Mouse (Mus musculus): ENCODE data around the gene Psmd4. TPM values are rescaled to one million over a fixed set of nuclear protein-coding genes. Genes with fewer than 3 reads are reported as not detected.
A peak's percentile ranks its signal among the peaks of the same experiment; 100 is the strongest.

Gene Psmd4
- polyA plus RNA-seq, 1 experiment from 2014 or later: 286 TPM

GRCm38 (mm10) chr3:95002569-95002968 is 39.8 kb downstream of the Psmd4 start:
- peak; percentile 75 for ATAC-seq (ENCODE audit: low FRiP score, low read depth)
- 59% methylated on average over 4 of the region's 4 CpGs for WGBS
- Histone ChIP-seq H3K9ac (no peak overlapping the region), H3K36me3 (peaks cover 66% of the 10 kb centered on the region), H3K4me2 (replicated peaks) (no peak overlapping the region), H3K27ac (no peak overlapping the region), H3K27me3 (replicated peaks) (no peaks in the 10 kb centered on the region), H3K4me3 (no peak overlapping the region), H3K9me3 (no peaks in the 10 kb centered on the region), H3K4me1 (peaks cover 10% of the 10 kb centered on the region; the same call in 1 of the 2 replicates)

DNA sequence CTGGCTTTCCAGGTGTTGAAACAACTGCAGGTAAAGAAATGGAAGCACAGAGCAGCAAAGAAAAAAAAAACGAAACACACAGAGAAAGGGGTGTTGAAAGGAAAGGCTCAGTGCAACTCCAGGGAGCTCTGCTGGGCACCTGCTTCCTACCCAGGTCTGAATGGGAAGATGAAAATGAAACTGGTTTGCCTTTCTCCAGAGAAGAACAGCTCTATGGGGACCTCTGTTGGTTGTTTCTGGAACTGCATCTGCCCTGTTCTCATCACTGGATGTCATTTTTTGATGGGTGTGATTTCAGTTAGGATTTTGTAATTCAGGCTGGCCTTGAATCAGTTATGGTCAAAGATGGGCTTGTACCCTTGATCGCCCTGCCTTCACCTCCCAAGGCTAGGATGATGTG is 45.5 kb downstream of the Psmd4 start:
- no peak overlapping the region for H3K4me2 ChIP-seq (replicated peaks)
- no peak overlapping the region for H3K9ac ChIP-seq
- H3K27ac ChIP-seq: no peak overlapping the region
- no peaks in the 10 kb centered on the region for H3K9me3 ChIP-seq
- no peak for ATAC-seq (ENCODE audit: low FRiP score, low read depth)
- no peak overlapping the region for H3K4me3 ChIP-seq
- WGBS: 43% methylated on average over 2 of the region's 2 CpGs
- no peaks in the 10 kb centered on the region for H3K4me1 ChIP-seq
- H3K36me3 ChIP-seq: peaks cover 74% of the 10 kb centered on the region
- no peaks in the 10 kb centered on the region for H3K27me3 ChIP-seq (replicated peaks)

GRCm38 (mm10) chr3:94989159-94989761 is 53.2 kb downstream of the Psmd4 start:
- ATAC-seq (ENCODE audit: low FRiP score, low read depth): no peak
- H3K4me2 ChIP-seq (replicated peaks): no peak overlapping the region
- 70% methylated on average over 9 of the region's 9 CpGs for WGBS

DNA sequence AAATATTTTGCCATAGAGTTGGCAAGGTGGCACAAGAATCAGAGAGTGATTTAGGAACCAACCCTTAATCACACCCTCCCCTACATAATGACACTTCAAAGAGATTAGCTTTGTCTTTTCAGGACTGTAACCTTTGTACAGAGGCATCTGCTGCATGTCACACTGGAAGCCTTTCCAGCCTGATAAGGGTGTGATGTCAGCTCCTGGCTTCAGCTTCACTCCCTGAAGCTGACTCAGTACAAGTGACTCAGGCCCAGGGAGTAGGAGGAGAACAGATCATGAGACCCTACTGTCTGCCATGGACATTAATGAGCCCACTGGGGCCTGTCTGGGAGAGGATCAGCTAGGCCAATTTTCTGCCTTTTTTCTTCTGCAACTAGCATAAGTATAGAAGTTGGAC is 54.8 kb downstream of the Psmd4 start:
- Histone ChIP-seq H3K9me3 (no peaks in the 10 kb centered on the region), H3K4me3 (no peak overlapping the region), H3K4me2 (replicated peaks) (no peak overlapping the region), H3K9ac (no peak overlapping the region), H3K27me3 (replicated peaks) (no peaks in the 10 kb centered on the region), H3K36me3 (peaks cover 48% of the 10 kb centered on the region), H3K27ac (no peak overlapping the region), H3K4me1 (no peaks in the 10 kb centered on the region; the same call in 1 of the 2 replicates)
- no peak for ATAC-seq (ENCODE audit: low FRiP score, low read depth)

More at GRCm38 (mm10) chr3:94989159-94989761, 53.2 kb downstream of the Psmd4 start:
- no peaks in the 10 kb centered on the region; the same call in 1 of the 2 replicates for H3K4me1 ChIP-seq
- H3K36me3 ChIP-seq: peaks cover 53% of the 10 kb centered on the region
- no peaks in the 10 kb centered on the region for H3K9me3 ChIP-seq
- H3K9ac ChIP-seq: no peak overlapping the region
- no peak overlapping the region for H3K27ac ChIP-seq
- no peak overlapping the region for H3K4me3 ChIP-seq
- no peaks in the 10 kb centered on the region for H3K27me3 ChIP-seq (replicated peaks)

- H3K4me3 ChIP-seq: no peak overlapping the region
- H3K9ac ChIP-seq: no peak overlapping the region
- no peak overlapping the region for H3K27ac ChIP-seq
- H3K36me3 ChIP-seq: peaks cover 40% of the 10 kb centered on the region
- H3K9me3 ChIP-seq: no peaks in the 10 kb centered on the region
- H3K4me2 ChIP-seq (replicated peaks): no peak overlapping the region
- WGBS: 97% methylated on average over 2 of the region's 2 CpGs
- ATAC-seq (ENCODE audit: low FRiP score, low read depth): no peak
- no peaks in the 10 kb centered on the region for H3K27me3 ChIP-seq (replicated peaks)
- no peaks in the 10 kb centered on the region; the same call in 1 of the 2 replicates for H3K4me1 ChIP-seq
These were observed 56.9 kb downstream of the Psmd4 start for GRCm38 (mm10) chr3:94985513-94985912.

GRCm38 (mm10) chr3:94984312-94984711 is 58.1 kb downstream of the Psmd4 start:
- Histone ChIP-seq H3K27me3 (replicated peaks) (no peaks in the 10 kb centered on the region), H3K27ac (no peak overlapping the region), H3K4me3 (no peak overlapping the region), H3K4me1 (no peaks in the 10 kb centered on the region), H3K4me2 (replicated peaks) (no peak overlapping the region), H3K9me3 (no peaks in the 10 kb centered on the region), H3K36me3 (peaks cover 40% of the 10 kb centered on the region), H3K9ac (no peak overlapping the region)
- ATAC-seq (ENCODE audit: low FRiP score, low read depth): no peak
- WGBS: 94% methylated on average over 11 of the region's 11 CpGs

Small RNAs within 50 kb of the gene (microRNA-seq; reads per million reads assigned to microRNA genes)
- not detected for gene Mir7013

Other genes with a start within 250 kb of the Psmd4 start
- gene Pogz, start 205.0 kb downstream of the Psmd4 start, polyA plus RNA-seq (2016; fragmentation: Nextera tagmentation; extraction: Ambion mirVana): 20.9 and 21.0 TPM in 2 replicates
- 331 and 332 TPM in 2 replicates for gene Psmb4, start 155.7 kb downstream of the Psmd4 start, polyA plus RNA-seq (2016; fragmentation: Nextera tagmentation; extraction: Ambion mirVana)
- gene Selenbp1, start 109.6 kb downstream of the Psmd4 start, polyA plus RNA-seq (2016; fragmentation: Nextera tagmentation; extraction: Ambion mirVana): 9.6 and 9.7 TPM in 2 replicates
- gene Rfx5, start 88.5 kb downstream of the Psmd4 start, polyA plus RNA-seq (2016; fragmentation: Nextera tagmentation; extraction: Ambion mirVana): 8.4 and 9.8 TPM in 2 replicates
- gene Pi4kb, start 67.9 kb downstream of the Psmd4 start, polyA plus RNA-seq (2016; fragmentation: Nextera tagmentation; extraction: Ambion mirVana): 20.1 and 23.0 TPM in 2 replicates
- gene Zfp687, start 27.2 kb downstream of the Psmd4 start, polyA plus RNA-seq (2016; fragmentation: Nextera tagmentation; extraction: Ambion mirVana): 33.2 and 34.9 TPM in 2 replicates
- 20.4 and 22.8 TPM in 2 replicates for gene Pip5k1a, start 64.3 kb upstream of the Psmd4 start, polyA plus RNA-seq (2016; fragmentation: Nextera tagmentation; extraction: Ambion mirVana)
- gene Vps72, start 68.4 kb upstream of the Psmd4 start, polyA plus RNA-seq (2016; fragmentation: Nextera tagmentation; extraction: Ambion mirVana): 227 and 232 TPM in 2 replicates
- gene Tmod4, start 81.9 kb upstream of the Psmd4 start, polyA plus RNA-seq (2016; fragmentation: Nextera tagmentation; extraction: Ambion mirVana): 1.3 and 1.6 TPM in 2 replicates
- 86.5 and 91.3 TPM in 2 replicates for gene Scnm1, start 91.4 kb upstream of the Psmd4 start, polyA plus RNA-seq (2016; fragmentation: Nextera tagmentation; extraction: Ambion mirVana)
- 24.5 and 24.8 TPM in 2 replicates for gene Lysmd1, start 91.5 kb upstream of the Psmd4 start, polyA plus RNA-seq (2016; fragmentation: Nextera tagmentation; extraction: Ambion mirVana)
- 2.7 and 3.3 TPM in 2 replicates for gene Tnfaip8l2, start 99.7 kb upstream of the Psmd4 start, polyA plus RNA-seq (2016; fragmentation: Nextera tagmentation; extraction: Ambion mirVana)
- 58.3 and 65.2 TPM in 2 replicates for gene Sema6c, start 117.8 kb upstream of the Psmd4 start, polyA plus RNA-seq (2016; fragmentation: Nextera tagmentation; extraction: Ambion mirVana)
- gene Gabpb2, start 175.3 kb upstream of the Psmd4 start, polyA plus RNA-seq (2016; fragmentation: Nextera tagmentation; extraction: Ambion mirVana): 6.7 and 7.8 TPM in 2 replicates
- gene Cdc42se1, start 186.1 kb upstream of the Psmd4 start, polyA plus RNA-seq (2016; fragmentation: Nextera tagmentation; extraction: Ambion mirVana): 85.3 and 85.9 TPM in 2 replicates
- gene Mllt11, start 189.6 kb upstream of the Psmd4 start, polyA plus RNA-seq (2016; fragmentation: Nextera tagmentation; extraction: Ambion mirVana): 149 and 166 TPM in 2 replicates
- 0.28 TPM in 1 of 2 replicates, not detected in the other for gene Gm128, start 199.0 kb upstream of the Psmd4 start, polyA plus RNA-seq (2016; fragmentation: Nextera tagmentation; extraction: Ambion mirVana)
- 0.28 TPM in 2 replicates for gene Bnipl, start 208.6 kb upstream of the Psmd4 start, polyA plus RNA-seq (2016; fragmentation: Nextera tagmentation; extraction: Ambion mirVana)
- 51.3 and 51.5 TPM in 2 replicates for gene Mindy1, start 238.7 kb upstream of the Psmd4 start, polyA plus RNA-seq (2016; fragmentation: Nextera tagmentation; extraction: Ambion mirVana)
- gene Prune1, start 239.5 kb upstream of the Psmd4 start, polyA plus RNA-seq (2016; fragmentation: Nextera tagmentation; extraction: Ambion mirVana): 34.9 and 36.1 TPM in 2 replicates

Measured in neural tube, embryonic 12.5 days (tissue).